Mouse (Mus musculus): Measurements from ENCODE around the gene Fam199x. TPM values are rescaled to one million over a fixed set of nuclear protein-coding genes. Genes with fewer than 3 reads are reported as not detected.

Fam199x gene
- total RNA-seq, 2 experiments from 2014 or later, result 9.4 to 10.6 TPM

Other genes with a start within 250 kb of the Fam199x start
- gene Plp1, start 226.9 kb upstream of the Fam199x start, total RNA-seq (2021), result 100 to 1,000 TPM in 1 of 2 experiments, 10 to 100 TPM in 1; 91.6 to 184 TPM
- gene Rab9b, start 180.8 kb upstream of the Fam199x start, total RNA-seq (2021), result 10 to 100 TPM; 22.7 to 25.3 TPM
- not detected for gene H2bfm, start 122.3 kb upstream of the Fam199x start, total RNA-seq (2021)
- 10 to 100 TPM; 25.1 to 47.4 TPM for gene Tmsb15b2, start 74.1 kb upstream of the Fam199x start, total RNA-seq (2021)
- 1 to 10 TPM; 3.1 to 4.3 TPM for gene Tmsb15l, start 72.7 kb upstream of the Fam199x start, total RNA-seq (2021)
- gene Tmsb15b1, start 72.7 kb upstream of the Fam199x start, total RNA-seq (2021), result 10 to 100 TPM in 1 of 2 experiments, 1 to 10 TPM in 1; 6.8 to 20.8 TPM
- 100 to 1,000 TPM; 300 to 302 TPM for gene Zcchc18, start 56.4 kb upstream of the Fam199x start, total RNA-seq (2021)
- 10 to 100 TPM; 17.5 to 30.4 TPM for gene Slc25a53, start 11.3 kb upstream of the Fam199x start, total RNA-seq (2021)
- not detected for gene Esx1, start 72.5 kb downstream of the Fam199x start, total RNA-seq (2021)